Mouse (Mus musculus): ENCODE data around the gene Tbxas1. TPM values are rescaled to one million over a fixed set of nuclear protein-coding genes. Genes with fewer than 3 reads are reported as not detected.

Tbxas1 gene
- total RNA-seq, 4 experiments from 2014 or later = 3.1 to 8.2 (median 5.0) TPM

GRCm38 (mm10) chr6:38921810-38922116, 46.6 kb downstream of the Tbxas1 start:
- no peak for DNase-seq (ENCODE audit: low spot score in 2 of 2)

DNA sequence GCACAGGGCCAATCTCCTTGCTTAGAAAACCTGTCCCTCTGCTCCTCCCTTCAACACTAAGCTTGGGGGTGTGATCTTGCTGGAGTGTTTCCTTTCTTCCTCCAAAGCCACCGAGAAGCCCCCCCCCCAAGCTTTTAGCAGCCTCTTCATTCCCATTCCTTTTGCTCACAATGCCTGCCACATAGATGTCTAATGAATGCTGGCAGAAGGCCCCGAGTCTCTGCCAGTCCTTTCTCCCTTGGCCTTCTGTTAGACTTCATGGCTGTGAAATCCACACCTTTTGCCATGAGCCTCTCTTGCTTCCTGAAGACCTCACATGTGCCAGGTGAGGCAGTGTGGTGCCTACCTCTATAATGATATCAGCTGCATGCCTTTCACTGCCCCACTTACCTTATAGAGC, 47.3 kb downstream of the Tbxas1 start:
- DNase-seq (ENCODE audit: low spot score in 2 of 2) = no peak

DNA sequence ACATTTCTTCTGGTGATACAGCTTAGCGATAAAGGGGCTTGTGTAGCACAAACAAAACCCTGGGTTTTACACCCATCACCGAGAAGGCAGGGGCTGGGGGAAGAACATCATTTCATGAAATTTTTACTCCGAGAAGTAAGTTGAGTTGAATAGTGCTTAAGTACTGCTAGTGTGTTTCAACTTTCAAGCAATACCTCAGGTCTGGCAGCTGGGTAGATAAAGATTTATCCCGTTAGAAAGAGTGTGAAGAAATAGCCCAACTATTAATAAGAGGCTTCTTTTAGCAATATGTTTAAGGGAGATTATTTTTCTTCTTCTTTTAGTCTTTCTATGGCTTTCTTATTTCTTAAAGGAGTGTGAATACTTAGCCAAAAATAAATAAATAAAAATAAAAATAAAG, 48.2 kb downstream of the Tbxas1 start:
- no peak for DNase-seq (ENCODE audit: low spot score in 2 of 2)

DNA sequence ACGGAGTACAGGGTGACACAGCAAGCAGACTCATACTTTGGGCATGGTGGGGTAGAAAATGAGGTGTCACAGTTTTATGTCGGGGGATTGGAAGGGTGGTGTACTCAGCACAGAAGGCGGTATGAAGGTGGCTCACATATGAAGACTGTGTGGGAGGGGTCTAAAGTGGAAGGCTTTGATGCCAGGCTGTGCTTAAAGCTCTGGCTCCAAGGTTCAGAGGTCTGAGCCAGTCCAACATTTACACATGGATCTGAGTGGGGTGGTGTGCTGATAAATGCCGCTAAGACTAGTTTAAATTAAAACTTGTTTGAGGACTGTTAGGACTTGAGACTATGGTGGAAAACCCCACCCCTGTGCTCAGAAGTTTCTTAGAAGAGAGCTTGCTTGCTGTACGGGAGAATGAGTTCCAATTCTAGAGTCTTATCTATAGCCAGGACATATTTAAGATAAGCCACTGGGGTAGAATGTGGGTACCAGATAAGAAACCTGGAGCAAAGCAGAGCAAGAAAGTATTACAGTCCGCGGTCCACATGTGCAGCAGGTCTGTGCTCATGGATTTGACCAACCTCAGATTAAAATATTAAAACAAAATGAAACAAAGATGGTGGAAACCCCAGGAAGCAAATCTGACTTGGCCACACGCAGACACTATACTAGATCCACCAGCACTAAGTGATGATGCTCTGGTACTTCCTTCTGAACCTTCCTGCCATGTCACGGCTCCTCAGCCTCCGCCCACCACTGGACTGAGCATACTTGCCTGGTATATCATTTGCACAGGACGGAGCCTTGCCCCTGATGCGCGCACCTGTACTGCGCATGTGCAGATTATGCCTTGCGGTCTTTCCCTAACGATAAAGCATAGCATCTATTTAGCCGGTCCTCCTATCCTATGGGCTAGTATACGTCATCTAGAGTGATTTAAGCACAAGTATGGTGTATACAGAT, 48.9 kb downstream of the Tbxas1 start:
- DNase-seq (ENCODE audit: low spot score in 2 of 2) = no peak

GRCm38 (mm10) chr6:38925719-38926118, 50.5 kb downstream of the Tbxas1 start:
- no peak for DNase-seq (ENCODE audit: low spot score in 2 of 2)

GRCm38 (mm10) chr6:38926135-38926962, 51.1 kb downstream of the Tbxas1 start:
- no peak for DNase-seq (ENCODE audit: low spot score in 2 of 2)

- no peak for DNase-seq (ENCODE audit: low spot score in 2 of 2)
Observed at GRCm38 (mm10) chr6:38926963-38927361, 51.8 kb downstream of the Tbxas1 start.

GRCm38 (mm10) chr6:38928489-38928888, 53.3 kb downstream of the Tbxas1 start:
- DNase-seq (ENCODE audit: low spot score in 2 of 2) = no peak

- no peak for DNase-seq (ENCODE audit: low spot score in 2 of 2)
Observed at GRCm38 (mm10) chr6:38936009-38936408, 60.8 kb downstream of the Tbxas1 start.

DNA sequence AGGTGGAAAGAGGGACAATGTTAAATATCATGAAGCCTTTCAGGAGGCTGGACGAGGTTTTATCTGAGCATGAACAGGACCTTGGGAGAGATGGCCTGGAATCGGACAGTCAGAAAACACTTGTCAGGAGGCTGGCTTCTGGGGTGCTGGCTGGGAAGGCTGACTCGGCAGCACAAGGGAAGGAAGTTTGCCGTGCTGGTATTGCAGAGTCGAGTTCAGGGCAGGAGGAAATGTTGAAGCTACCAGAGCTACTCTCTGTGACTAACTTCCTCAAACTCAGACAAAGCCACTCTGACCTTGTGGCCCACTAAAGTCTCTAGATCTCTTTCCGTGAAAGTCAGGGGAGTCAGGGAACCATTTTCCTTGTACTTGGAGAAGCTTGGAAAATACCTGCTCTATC, 63.2 kb downstream of the Tbxas1 start:
- no peak for DNase-seq (ENCODE audit: low spot score in 2 of 2)

GRCm38 (mm10) chr6:38939096-38939495, 63.9 kb downstream of the Tbxas1 start:
- no peak for DNase-seq (ENCODE audit: low spot score in 2 of 2)

DNA sequence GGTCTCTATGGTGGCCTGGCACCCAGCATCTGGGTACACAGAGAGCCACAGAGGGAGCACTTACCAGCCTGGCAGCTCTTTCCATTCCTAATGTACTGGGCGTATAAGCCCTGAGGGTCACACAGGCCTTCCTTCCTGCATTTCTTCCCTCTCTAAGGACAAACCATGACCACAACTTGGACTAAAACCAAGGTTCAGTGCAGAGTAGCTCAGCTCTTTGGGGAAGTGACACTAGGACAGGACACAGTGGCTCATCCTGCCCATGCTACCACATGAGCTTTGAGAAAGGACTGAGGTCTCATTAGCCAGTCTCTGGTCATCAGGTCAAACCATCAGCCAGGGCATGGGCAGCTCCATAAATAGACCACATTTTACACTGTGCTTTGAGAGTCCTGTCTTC, 65.8 kb downstream of the Tbxas1 start:
- no peak for DNase-seq (ENCODE audit: low spot score in 2 of 2)

GRCm38 (mm10) chr6:38942771-38943170, 67.6 kb downstream of the Tbxas1 start:
- DNase-seq (ENCODE audit: low spot score in 2 of 2) = no peak

DNA sequence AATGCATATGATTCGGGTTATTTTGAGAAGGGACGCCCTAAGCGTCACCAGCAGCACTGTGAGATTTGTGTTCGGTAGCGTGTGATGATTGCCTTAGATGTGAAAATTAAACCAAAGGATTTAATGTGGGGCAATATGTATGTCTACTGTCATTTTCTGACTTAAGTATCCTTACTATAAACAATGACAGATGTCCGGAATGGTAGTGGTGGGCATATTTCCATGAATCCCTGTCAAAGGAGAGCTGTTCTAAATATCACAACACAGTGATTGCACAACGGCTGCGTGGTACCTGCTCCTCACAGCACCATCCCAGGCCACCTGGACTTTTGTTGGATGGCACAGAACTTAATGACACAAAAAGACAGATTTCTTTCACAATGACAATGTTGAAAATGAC, 69.2 kb downstream of the Tbxas1 start:
- no peak for DNase-seq (ENCODE audit: low spot score in 2 of 2)

- no peak for DNase-seq (ENCODE audit: low spot score in 2 of 2)
Observed at GRCm38 (mm10) chr6:38944826-38945225, 69.6 kb downstream of the Tbxas1 start.

DNA sequence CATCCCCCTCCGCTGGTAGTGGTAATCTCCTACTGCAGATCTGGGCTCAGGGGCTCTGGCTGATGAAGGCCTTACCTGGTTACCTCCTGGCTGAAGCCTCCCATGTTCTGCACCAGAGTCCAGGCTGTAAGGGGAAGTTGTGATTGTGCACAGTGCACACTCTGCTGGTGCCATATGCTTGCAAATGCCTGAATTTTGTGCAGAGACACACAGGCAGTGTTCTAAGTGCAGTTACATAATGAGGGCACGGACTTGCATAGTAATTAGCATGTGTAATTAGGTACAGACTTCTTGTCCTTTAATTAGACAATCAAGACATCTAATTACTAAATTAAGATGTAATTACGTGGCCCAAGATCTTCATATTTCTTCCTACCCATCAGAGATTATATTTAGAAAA, 70.5 kb downstream of the Tbxas1 start:
- no peak for DNase-seq (ENCODE audit: low spot score in 2 of 2)

DNA sequence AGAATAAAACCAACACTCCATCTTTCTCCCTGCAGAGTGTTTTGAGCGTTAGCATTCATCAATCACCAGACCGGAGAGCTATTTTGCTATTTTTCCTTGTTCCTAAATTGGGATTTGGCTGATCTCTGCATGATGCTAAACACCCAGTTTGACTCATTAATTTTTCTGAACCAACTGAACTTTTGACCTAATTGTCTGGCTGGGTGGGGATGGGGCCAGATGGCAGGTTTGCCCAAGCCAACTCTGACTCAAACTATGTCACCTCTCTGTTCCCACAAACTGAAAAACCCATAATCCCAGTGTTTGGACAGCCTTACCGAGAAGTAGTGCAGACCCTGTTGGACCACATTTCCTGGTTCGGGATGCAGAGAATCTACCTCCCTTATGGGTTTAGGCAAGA, 72.1 kb downstream of the Tbxas1 start:
- DNase-seq (ENCODE audit: low spot score in 2 of 2) = no peak

- no peak for DNase-seq (ENCODE audit: low spot score in 2 of 2)
Observed at GRCm38 (mm10) chr6:38949683-38950161, 74.5 kb downstream of the Tbxas1 start.

DNA sequence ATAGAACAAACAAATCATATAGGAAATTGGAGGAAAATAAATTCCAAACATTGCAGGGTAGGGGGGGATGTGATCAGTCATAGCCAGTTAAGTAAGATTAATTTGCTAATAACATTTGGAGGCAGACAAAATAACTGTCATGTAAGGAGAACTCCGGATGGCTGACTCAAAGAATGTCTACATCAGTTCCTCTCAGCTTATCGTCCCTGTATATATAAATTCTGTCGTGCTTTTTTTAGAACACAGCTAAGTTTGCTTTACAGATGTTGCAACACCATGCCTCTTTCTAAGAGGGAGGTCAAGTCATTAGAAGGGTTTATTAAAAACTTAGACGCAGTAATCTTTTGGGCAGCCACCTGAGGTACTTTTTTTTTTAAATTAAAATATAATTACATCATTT, 75.1 kb downstream of the Tbxas1 start:
- DNase-seq (ENCODE audit: low spot score in 2 of 2) = no peak

- no peak for DNase-seq (ENCODE audit: low spot score in 2 of 2)
Observed at GRCm38 (mm10) chr6:38950838-38951237, 75.6 kb downstream of the Tbxas1 start.

- no peak for DNase-seq (ENCODE audit: low spot score in 2 of 2)
Observed at GRCm38 (mm10) chr6:38956641-38957040, 81.4 kb downstream of the Tbxas1 start.

DNA sequence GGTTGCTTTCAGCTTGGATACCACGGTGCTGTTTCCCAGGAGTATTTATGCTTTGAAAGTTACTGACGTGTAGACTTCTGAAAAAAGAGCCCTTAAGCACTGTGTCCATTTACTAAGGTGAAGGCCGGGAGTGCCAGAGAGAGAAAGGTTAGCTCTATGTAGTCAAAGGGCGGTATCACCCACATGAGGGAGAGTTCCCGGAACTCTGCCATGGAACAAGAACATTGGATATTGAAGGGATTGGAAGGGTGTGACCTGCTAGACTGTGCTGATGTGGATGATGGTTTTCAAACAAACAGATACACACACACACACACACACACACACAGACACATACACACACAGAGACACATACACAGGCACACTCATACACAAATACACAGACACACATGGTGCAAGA, 82.0 kb downstream of the Tbxas1 start:
- no peak for DNase-seq (ENCODE audit: low spot score in 2 of 2)

Data from left cerebral cortex, adult 8-10 months (tissue).